26 mouse cellular contexts compared by ENCODE assay signal in the genomic region with DNA sequence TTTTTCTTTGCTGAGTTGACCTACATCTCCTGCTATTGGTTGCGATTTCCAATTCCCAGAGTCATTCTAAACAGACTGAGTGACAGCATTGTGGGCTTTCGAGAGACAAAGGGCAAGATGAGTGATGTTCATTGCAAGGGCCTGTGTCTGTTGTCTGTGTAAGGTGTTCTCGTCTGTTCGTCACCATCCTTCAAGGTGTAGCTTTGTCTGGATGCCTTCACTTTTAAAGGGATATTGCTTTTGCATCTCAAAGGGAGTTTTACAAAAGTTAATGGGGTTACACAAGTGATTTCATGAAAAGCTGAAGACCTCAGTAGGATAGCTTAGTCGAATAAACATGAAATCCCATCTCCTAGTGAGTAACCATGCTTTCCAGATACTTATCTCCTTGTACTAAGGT.
DNase-seq lines count a peak whose midpoint lies in the region; ATAC-seq and TF ChIP-seq lines count a peak whose summit lies in the region.
"Had no signal": no experiment of that assay in that cellular context is flagged by ENCODE, and none has a peak within 500 bp of the region (broad histone marks: within the 10 kb centered on the region; RNA-seq: fewer than 3 reads in every experiment).

No protein-coding gene starts in this region.

- no peaks in the 10 kb centered on the region for H3K27me3 ChIP-seq in midbrain, postnatal 0 days (ENCODE audit: insufficient read depth, low read length)
- H3K27me3 ChIP-seq: CH12.LX, Patski had no signal

- no peak for ATAC-seq in activated CD4-positive, CD25-positive, alpha-beta regulatory T cell, adult 4 months
- ATAC-seq in midbrain, postnatal 0 days (ENCODE audit: low FRiP score), result no peak
- ATAC-seq: CD4-positive, CD25-positive, alpha-beta regulatory T cell, adult 4 months; Patski had no signal

- no peak overlapping the region for H3K4me2 ChIP-seq in midbrain, postnatal 0 days (ENCODE audit: low read depth, low read length, poor library complexity, severe bottlenecking)

- no peaks in the 10 kb centered on the region for H3K36me3 ChIP-seq in ES-E14 (ENCODE audit: control insufficient read depth, insufficient read depth, low read length, poor library complexity, severe bottlenecking)
- H3K36me3 ChIP-seq in midbrain, postnatal 0 days (ENCODE audit: insufficient read depth, low read length), result no peaks in the 10 kb centered on the region
- H3K36me3 ChIP-seq: G1E had no signal

- TF ChIP-seq CTCF in midbrain, postnatal 0 days (IDR thresholded peaks at IDR 0.05), result no peak

- DNase-seq in ES-CJ7 (ENCODE audit: low read depth, low spot score) (peak; percentile 49), ES-E14 (ENCODE audit: low read depth, low spot score) (peak; percentile 7), R1 (ENCODE audit: low read depth, low spot score) (peak; percentile 28), ZHBTc4 (ENCODE audit: low read depth, low spot score) (peak; percentile 57)
- no peak for DNase-seq in midbrain, postnatal 0 days (ENCODE audit: low spot score)
- DNase-seq in urinary bladder, postnatal 4 days (ENCODE audit: low spot score in 2 of 2), result no peak
- DNase-seq in gastrocnemius, postnatal 14 days, result no peak
- DNase-seq: adrenal gland, adult 2 months; adrenal gland, adult 8-10 months; adrenal gland, postnatal 10 days; adrenal gland, postnatal 14 days; adrenal gland, postnatal 25 days; adrenal gland, postnatal 36 days; B cell, adult 2 months; cerebellum, adult 11 months; cerebellum, adult 11-12 months; cerebellum, adult 18-20 months; cerebellum, adult 2 months; cerebellum, adult 8-10 months; cerebellum, adult 9-10 months; cerebellum, adult 9-11 months had no signal

- intact Hi-C loops in gastrocnemius, postnatal 14 days (cut with DNase I; ENCODE audit: low total_unique reads), result no loop called here

- H3K4me3 ChIP-seq in ES-E14 (ENCODE audit: insufficient read depth in 1 of 2, low read depth in 1 of 2, low read length in 2 of 2, poor library complexity in 1 of 2, severe bottlenecking in 1 of 2), result no peak overlapping the region
- no peak overlapping the region for H3K4me3 ChIP-seq in midbrain, postnatal 0 days (ENCODE audit: low read depth, low read length)

- no peak overlapping the region for H3K27ac ChIP-seq in ES-E14 (ENCODE audit: insufficient read depth, low read depth, low read length, poor library complexity, severe bottlenecking)
- H3K27ac ChIP-seq in midbrain, postnatal 0 days (ENCODE audit: low read depth, low read length), result no peak overlapping the region

- no peaks in the 10 kb centered on the region for H3K4me1 ChIP-seq in ES-E14 (ENCODE audit: control insufficient read depth in 2 of 2, insufficient read depth in 2 of 2, low read length in 2 of 2, poor library complexity in 1 of 2)
- H3K4me1 ChIP-seq in midbrain, postnatal 0 days (ENCODE audit: insufficient read depth, low read length), result no peaks in the 10 kb centered on the region

- no peaks in the 10 kb centered on the region for H3K9me3 ChIP-seq in ES-E14 (ENCODE audit: control insufficient read depth, insufficient read depth, low read depth, low read length)
- no peaks in the 10 kb centered on the region for H3K9me3 ChIP-seq in midbrain, postnatal 0 days (ENCODE audit: low read length)
- H3K9me3 ChIP-seq: G1E had no signal

- in situ Hi-C loops in ES-E14 (cut with MboI; ENCODE audit: low sequenced_read_pairs in 2 of 2, unreplicated experiment in 2 of 2), result no loop called here

- H3K9ac ChIP-seq in ES-E14 (ENCODE audit: insufficient read depth, low read depth, low read length, poor library complexity, severe bottlenecking), result no peak overlapping the region
- H3K9ac ChIP-seq in midbrain, postnatal 0 days (replicated peaks; ENCODE audit: low read length, poor library complexity, severe bottlenecking), result no peak overlapping the region

- WGBS in midbrain, postnatal 0 days, result 86% methylated on average over 5 of the region's 5 CpGs

TF ChIP-seq in ES-E14, 5 proteins besides CTCF, POLR2A, EP300 and RAD21:
- no peak for TF ChIP-seq ZC3H11A (IDR thresholded peaks at IDR 0.05; ENCODE audit: borderline replicate concordance, low read depth, low read length)

Comparison
In these comparisons a context has a peak if more than half of its experiments do, and no peak if none do; other contexts are left out.
1. DNase-seq: peak in ES-CJ7 (single experiment), ES-E14 (single experiment), R1 (single experiment) and ZHBTc4 (single experiment); none in midbrain, postnatal 0 days (single experiment), urinary bladder, postnatal 4 days (0 of 2) and gastrocnemius, postnatal 14 days (single experiment).